Mouse (Mus musculus): ENCODE results near the gene Atad5.

- no peak for TF ChIP-seq HCFC1 (IDR thresholded peaks at IDR 0.05; ENCODE audit: borderline replicate concordance, insufficient read depth, low read length)
- TF ChIP-seq MAFK (IDR thresholded peaks at IDR 0.05; ENCODE audit: insufficient read depth, low read depth, low read length) = no peak
- TF ChIP-seq ZNF384 (IDR thresholded peaks at IDR 0.05; ENCODE audit: low read depth, low read length) = no peak
- TF ChIP-seq ZC3H11A (IDR thresholded peaks at IDR 0.05; ENCODE audit: borderline replicate concordance, low read depth, low read length) = no peak
- TF ChIP-seq CHD2 (IDR thresholded peaks at IDR 0.05; ENCODE audit: low read depth, low read length) = no peak
Observed at GRCm38 (mm10) chr11:80134744-80135143, 45.5 kb downstream of the Atad5 start.

Measured in ES-E14 (cell line).